Mouse (Mus musculus) liver, adult (tissue): ENCODE results near the gene Ptprj.

Source experiments
- GATA4 ChIP-seq: IDR thresholded peaks from 2 replicates; pipeline ENCODE4 v1.6.1; 2014; ENCODE audit warnings: mild to moderate bottlenecking, low read length; ENCODE audit not compliant: insufficient replicate concordance

Ptprj gene

GRCm38 (mm10) chr2:90547144-90547609, 33.3 kb downstream of the Ptprj start:
- TF ChIP-seq GATA4, result no peak

- TF ChIP-seq GATA4, result no peak
Observed at GRCm38 (mm10) chr2:90545261-90545660, 35.2 kb downstream of the Ptprj start.

GRCm38 (mm10) chr2:90543989-90544388, 36.5 kb downstream of the Ptprj start:
- no peak for TF ChIP-seq GATA4

GRCm38 (mm10) chr2:90543106-90543702, 37.2 kb downstream of the Ptprj start:
- TF ChIP-seq GATA4, result no peak

- TF ChIP-seq GATA4, result no peak
Observed at GRCm38 (mm10) chr2:90542656-90543055, 37.8 kb downstream of the Ptprj start.

- no peak for TF ChIP-seq GATA4
Observed at GRCm38 (mm10) chr2:90539206-90539605, 41.2 kb downstream of the Ptprj start.

- no peak for TF ChIP-seq GATA4
Observed at GRCm38 (mm10) chr2:90537244-90537643, 43.2 kb downstream of the Ptprj start.

- TF ChIP-seq GATA4, result no peak
Observed at GRCm38 (mm10) chr2:90536555-90536954, 43.9 kb downstream of the Ptprj start.

GRCm38 (mm10) chr2:90534751-90535150, 45.7 kb downstream of the Ptprj start:
- TF ChIP-seq GATA4, result no peak

GRCm38 (mm10) chr2:90533944-90534343, 46.5 kb downstream of the Ptprj start:
- no peak for TF ChIP-seq GATA4

GRCm38 (mm10) chr2:90532095-90532494, 48.4 kb downstream of the Ptprj start:
- no peak for TF ChIP-seq GATA4

- no peak for TF ChIP-seq GATA4
Observed at GRCm38 (mm10) chr2:90528107-90528506, 52.3 kb downstream of the Ptprj start.

GRCm38 (mm10) chr2:90526971-90527370, 53.5 kb downstream of the Ptprj start:
- no peak for TF ChIP-seq GATA4

GRCm38 (mm10) chr2:90526564-90526963, 53.9 kb downstream of the Ptprj start:
- TF ChIP-seq GATA4, result no peak

GRCm38 (mm10) chr2:90525807-90526206, 54.6 kb downstream of the Ptprj start:
- no peak for TF ChIP-seq GATA4

GRCm38 (mm10) chr2:90522455-90522854, 58.0 kb downstream of the Ptprj start:
- TF ChIP-seq GATA4, result peak; percentile 94; the same call in 1 of the 2 replicates

- no peak for TF ChIP-seq GATA4
Observed at GRCm38 (mm10) chr2:90521909-90522308, 58.5 kb downstream of the Ptprj start.
